Mouse (Mus musculus) liver, embryonic 12.5 days (tissue): ENCODE results near the gene C1qtnf3. TPM values are rescaled to one million over a fixed set of nuclear protein-coding genes. Genes with fewer than 3 reads are reported as not detected.
"Not testable (repeated sequence)": the region's sequence is repeated elsewhere in the genome, so short reads cannot be mapped to it uniquely, and the experiment has no call there.

Source experiments
- ATAC-seq: fragments of 200-750 bp; cut with Nextera tagmentation; 2 replicates; pipeline ENCODE4 v1.8.0; 2017; ENCODE audit warnings: moderate number of reproducible peaks, mild to moderate bottlenecking, moderate library complexity
- H3K27ac ChIP-seq: fragments of 300-500 bp; sonication (generic); 2 replicates; pipeline ENCODE4 v1.5.1; 2016; ENCODE audit warnings: mild to moderate bottlenecking
- H3K27me3 ChIP-seq: fragments of 300-500 bp; sonication (generic); replicated peaks from 2 replicates; pipeline ENCODE4 v1.6.1; 2016; ENCODE audit warnings: mild to moderate bottlenecking, moderate library complexity
- H3K36me3 ChIP-seq: fragments of 300-500 bp; sonication (generic); 2 replicates; pipeline ENCODE4 v1.6.1; 2016; ENCODE audit warnings: mild to moderate bottlenecking, moderate library complexity
- H3K4me1 ChIP-seq: fragments of 300-500 bp; sonication (generic); 2 replicates; pipeline ENCODE4 v1.6.1; 2016
- H3K4me2 ChIP-seq: fragments of 300-500 bp; sonication (generic); 2 replicates; pipeline ENCODE4 v1.6.1; 2016; ENCODE audit warnings: mild to moderate bottlenecking, moderate library complexity
- H3K4me3 ChIP-seq: fragments of 300-500 bp; sonication (generic); 2 replicates; pipeline ENCODE4 v1.5.1; 2016; ENCODE audit warnings: mild to moderate bottlenecking, moderate library complexity
- H3K9ac ChIP-seq: fragments of 300-500 bp; sonication (generic); 2 replicates; pipeline ENCODE4 v1.6.1; 2016; ENCODE audit warnings: mild to moderate bottlenecking, moderate library complexity
- H3K9me3 ChIP-seq: fragments of 300-500 bp; sonication (generic); replicated peaks from 2 replicates; pipeline ENCODE4 v1.6.1; 2016; ENCODE audit warnings: mild to moderate bottlenecking, moderate library complexity
- WGBS: fragments of 180-500 bp; shearing (Covaris S2); methylation state at CpG from one replicate; pipeline ENCODE4 v1.1.7; 2016; ENCODE audit not compliant: insufficient replicate concordance; 5-methylcytosine and 5-hydroxymethylcytosine counted together
- polyA plus RNA-seq: library from polyadenylated mRNA; unstranded; fragments of >200 nt; fragmentation: Nextera tagmentation; extraction: Ambion mirVana; gene quantifications from 2 replicates; pipeline ENCODE4 v1.2.1, GENCODE M21; 2016

C1qtnf3 gene
- polyA plus RNA-seq, 1 experiment from 2014 or later, result 0.12 TPM

- H3K27ac ChIP-seq, result no peak overlapping the region
- no peak for ATAC-seq
- H3K27me3 ChIP-seq, result no peaks in the 10 kb centered on the region
- H3K4me2 ChIP-seq, result no peak overlapping the region
- H3K9me3 ChIP-seq, result no peaks in the 10 kb centered on the region
- no peaks in the 10 kb centered on the region for H3K36me3 ChIP-seq
- no peaks in the 10 kb centered on the region for H3K4me1 ChIP-seq
- WGBS, result 66% methylated on average over 2 of the region's 2 CpGs
- H3K9ac ChIP-seq, result no peak overlapping the region
- H3K4me3 ChIP-seq, result no peak overlapping the region
Measured at GRCm38 (mm10) chr15:10962601-10963000, 10.5 kb downstream of the C1qtnf3 start.

GRCm38 (mm10) chr15:10969439-10969838, 17.3 kb downstream of the C1qtnf3 start:
- no peak overlapping the region for H3K4me2 ChIP-seq
- no peaks in the 10 kb centered on the region for H3K27me3 ChIP-seq
- no peak overlapping the region for H3K4me3 ChIP-seq
- H3K9me3 ChIP-seq, result no peaks in the 10 kb centered on the region
- H3K27ac ChIP-seq, result no peak overlapping the region
- WGBS, result 49% methylated on average over 3 of the region's 3 CpGs
- no peak for ATAC-seq
- no peaks in the 10 kb centered on the region for H3K4me1 ChIP-seq
- no peaks in the 10 kb centered on the region for H3K36me3 ChIP-seq
- H3K9ac ChIP-seq, result no peak overlapping the region

- no peaks in the 10 kb centered on the region for H3K9me3 ChIP-seq
- no peak overlapping the region for H3K9ac ChIP-seq
- H3K4me3 ChIP-seq, result no peak overlapping the region
- H3K4me1 ChIP-seq, result no peaks in the 10 kb centered on the region
- 67% methylated on average over 5 of the region's 5 CpGs for WGBS
- H3K27ac ChIP-seq, result no peak overlapping the region
- ATAC-seq, result no peak
- no peaks in the 10 kb centered on the region for H3K27me3 ChIP-seq
- no peaks in the 10 kb centered on the region for H3K36me3 ChIP-seq
- H3K4me2 ChIP-seq, result no peak overlapping the region
Measured at GRCm38 (mm10) chr15:10970777-10971176, 18.6 kb downstream of the C1qtnf3 start.

GRCm38 (mm10) chr15:10977151-10977550, 25.0 kb downstream of the C1qtnf3 start:
- no peak for ATAC-seq
- Histone ChIP-seq H3K9me3 (no peaks in the 10 kb centered on the region), H3K4me3 (no peak overlapping the region), H3K4me1 (peaks cover 9% of the 10 kb centered on the region), H3K9ac (no peak overlapping the region), H3K27me3 (no peaks in the 10 kb centered on the region), H3K27ac (no peak overlapping the region), H3K4me2 (no peak overlapping the region), H3K36me3 (no peaks in the 10 kb centered on the region)

- Histone ChIP-seq H3K27me3 (no peaks in the 10 kb centered on the region), H3K4me3 (peak overlapping the region; percentile 72), H3K27ac (no peak overlapping the region), H3K4me1 (peaks cover 17% of the 10 kb centered on the region), H3K9ac (no peak overlapping the region; the same call in 1 of the 2 replicates), H3K9me3 (no peaks in the 10 kb centered on the region), H3K4me2 (peak overlapping the region; percentile 82), H3K36me3 (no peaks in the 10 kb centered on the region; the same call in 1 of the 2 replicates)
- WGBS, result 48% methylated on average over 2 of the region's 2 CpGs
- ATAC-seq, result no peak
Measured at GRCm38 (mm10) chr15:10980712-10981111, 28.6 kb downstream of the C1qtnf3 start.

- no peaks in the 10 kb centered on the region; the same call in 1 of the 2 replicates for H3K36me3 ChIP-seq
- H3K4me1 ChIP-seq, result peaks cover 17% of the 10 kb centered on the region
- H3K4me2 ChIP-seq, result peak within 1 kb of the TSS; percentile 82
- peak within 1 kb of the TSS; percentile 77 for H3K9ac ChIP-seq
- ATAC-seq, result peak; percentile 99
- H3K9me3 ChIP-seq, result no peaks in the 10 kb centered on the region
- WGBS, result under 1% methylated on average over 52 of the region's 52 CpGs
- peak within 1 kb of the TSS; percentile 72 for H3K4me3 ChIP-seq
- peak within 1 kb of the TSS; percentile 76 for H3K27ac ChIP-seq
- H3K27me3 ChIP-seq, result no peaks in the 10 kb centered on the region
Measured at GRCm38 (mm10) chr15:10981377-10982063, 29.4 kb downstream of the C1qtnf3 start, which contains the start of gene Amacr. TSS of gene Amacr (plus strand) at chr15:10981756.

GRCm38 (mm10) chr15:10982064-10982435, 29.9 kb downstream of the C1qtnf3 start:
- Histone ChIP-seq H3K9me3 (no peaks in the 10 kb centered on the region), H3K27me3 (no peaks in the 10 kb centered on the region), H3K4me1 (peaks cover 17% of the 10 kb centered on the region), H3K9ac (peak overlapping the region; percentile 77), H3K36me3 (no peaks in the 10 kb centered on the region; the same call in 1 of the 2 replicates), H3K4me3 (peak overlapping the region; percentile 72), H3K27ac (peak overlapping the region; percentile 76), H3K4me2 (peak overlapping the region; percentile 82)
- WGBS, result 5% methylated on average over 6 of the region's 6 CpGs
- no peak; the same call in 1 of the 2 replicates for ATAC-seq

- H3K4me2 ChIP-seq, result no peak overlapping the region
- 67% methylated on average over 6 of the region's 6 CpGs for WGBS
Measured at GRCm38 (mm10) chr15:10985756-10986155, 33.6 kb downstream of the C1qtnf3 start.

GRCm38 (mm10) chr15:10986477-10986876, 34.3 kb downstream of the C1qtnf3 start:
- not testable (repeated sequence) for ATAC-seq, H3K36me3 ChIP-seq, H3K4me2 ChIP-seq, H3K27me3 ChIP-seq, H3K9me3 ChIP-seq, H3K9ac ChIP-seq, H3K4me1 ChIP-seq, H3K4me3 ChIP-seq
- 62% methylated on average over 2 of the region's 2 CpGs for WGBS
- peak overlapping the region; percentile 16; the same call in 1 of the 2 replicates for H3K27ac ChIP-seq

More at GRCm38 (mm10) chr15:10985756-10986155, 33.6 kb downstream of the C1qtnf3 start:
- peaks cover 16% of the 10 kb centered on the region for H3K4me1 ChIP-seq
- peaks cover 3% of the 10 kb centered on the region; the same call in 1 of the 2 replicates for H3K36me3 ChIP-seq
- H3K9ac ChIP-seq, result no peak overlapping the region
- H3K4me3 ChIP-seq, result no peak overlapping the region
- ATAC-seq, result no peak
- peak overlapping the region; percentile 16; the same call in 1 of the 2 replicates for H3K27ac ChIP-seq
- no peaks in the 10 kb centered on the region for H3K27me3 ChIP-seq
- H3K9me3 ChIP-seq, result no peaks in the 10 kb centered on the region

GRCm38 (mm10) chr15:10990411-10990810, 38.3 kb downstream of the C1qtnf3 start:
- no peaks in the 10 kb centered on the region for H3K9me3 ChIP-seq
- WGBS, result 44% methylated on average over 2 of the region's 2 CpGs

GRCm38 (mm10) chr15:10991566-10991965, 39.4 kb downstream of the C1qtnf3 start:
- no peaks in the 10 kb centered on the region for H3K9me3 ChIP-seq
- no peak overlapping the region for H3K9ac ChIP-seq
- WGBS, result 85% methylated on average over 1 of the region's 1 CpGs
- H3K4me2 ChIP-seq, result no peak overlapping the region
- H3K27ac ChIP-seq, result no peak overlapping the region
- ATAC-seq, result no peak
- no peak overlapping the region for H3K4me3 ChIP-seq
- no peaks in the 10 kb centered on the region for H3K4me1 ChIP-seq
- no peaks in the 10 kb centered on the region for H3K27me3 ChIP-seq
- H3K36me3 ChIP-seq, result peaks cover 9% of the 10 kb centered on the region; the same call in 1 of the 2 replicates

More at GRCm38 (mm10) chr15:10990411-10990810, 38.3 kb downstream of the C1qtnf3 start:
- peaks cover 9% of the 10 kb centered on the region; the same call in 1 of the 2 replicates for H3K36me3 ChIP-seq
- H3K4me3 ChIP-seq, result no peak overlapping the region
- H3K27ac ChIP-seq, result no peak overlapping the region
- no peak overlapping the region for H3K9ac ChIP-seq
- no peak for ATAC-seq
- no peaks in the 10 kb centered on the region for H3K27me3 ChIP-seq
- H3K4me2 ChIP-seq, result no peak overlapping the region
- H3K4me1 ChIP-seq, result no peaks in the 10 kb centered on the region

GRCm38 (mm10) chr15:10999832-11000231, 47.7 kb downstream of the C1qtnf3 start:
- ATAC-seq, result no peak
- H3K27ac ChIP-seq, result no peak overlapping the region
- H3K27me3 ChIP-seq, result no peaks in the 10 kb centered on the region
- no peak overlapping the region for H3K4me3 ChIP-seq
- H3K9ac ChIP-seq, result no peak overlapping the region
- peaks cover 4% of the 10 kb centered on the region; the same call in 1 of the 2 replicates for H3K36me3 ChIP-seq
- H3K4me2 ChIP-seq, result no peak overlapping the region
- H3K9me3 ChIP-seq, result no peaks in the 10 kb centered on the region
- no peaks in the 10 kb centered on the region for H3K4me1 ChIP-seq
- 43% methylated on average over 5 of the region's 5 CpGs for WGBS
